Mouse (Mus musculus) gastrocnemius, adult 2 months (tissue): ENCODE data around the gene Clnk. TPM values are rescaled to one million over a fixed set of nuclear protein-coding genes. Genes with fewer than 3 reads are reported as not detected.
"Not testable (repeated sequence)": the region's sequence is repeated elsewhere in the genome, so short reads cannot be mapped to it uniquely, and the experiment has no call there.

ENCODE experiments used
- DNase-seq: peaks from one replicate; pipeline ENCODE4 v3.0.0; 2022
- H3K27ac ChIP-seq: fragments of 200-600 bp; 2 replicates; pipeline ENCODE4 v1.8.1; 2022; ENCODE audit warnings: mild to moderate bottlenecking
- H3K4me3 ChIP-seq: fragments of 200-600 bp; 2 replicates; pipeline ENCODE4 v1.8.1; 2022; ENCODE audit warnings: mild to moderate bottlenecking, moderate library complexity
- CTCF ChIP-seq: fragments of 200-600 bp; IDR thresholded peaks from 2 replicates; pipeline ENCODE4 v1.8.1; 2022; ENCODE audit warnings: antibody characterized with exemption, mild to moderate bottlenecking, moderate library complexity
- intact Hi-C: fragments of 180-260 bp; cut with DNase I; formaldehyde crosslinking; loops from one replicate; pipeline ENCODE4 v1.15.1; 2025
- long read RNA-seq, 2 experiments: library from polyadenylated mRNA; stranded (forward); transcript quantifications; one replicate each; pipeline ENCODE4 v2.0.0; 2021
- total RNA-seq, 2 experiments: library from RNA; stranded (reverse); gene quantifications; 2 replicates each; pipeline ENCODE4 v1.2.3; 2021

Gene Clnk
- not detected for total RNA-seq
- long read RNA-seq, experiment 1, result 0 reads
- long read RNA-seq, experiment 2, result 0 reads

GRCm38 (mm10) chr5:38876622-38877021 lies at the start of gene Clnk:
Gene Clnk (minus strand): TSS chr5:38876812.
- no peak for DNase-seq
- Histone ChIP-seq H3K27ac (no peak within 1 kb of the TSS), H3K4me3 (no peak within 1 kb of the TSS)
- no peak for TF ChIP-seq CTCF
- intact Hi-C loops, result no loop called here

GRCm38 (mm10) chr5:38905271-38905670 lies 28.7 kb upstream of the Clnk start:
- 0 out of 2 replicates have a peak overlapping the region, but pooled peaks have one; percentile 43 for H3K27ac ChIP-seq
- DNase-seq, result no peak
- H3K4me3 ChIP-seq, result no peak overlapping the region
- intact Hi-C loops, result no loop called here
- TF ChIP-seq CTCF, result no peak

GRCm38 (mm10) chr5:38904528-38905044 lies 28.0 kb upstream of the Clnk start:
- intact Hi-C loops, result no loop called here
- DNase-seq, result no peak
- no peak for TF ChIP-seq CTCF
- H3K27ac ChIP-seq, result peak overlapping the region; percentile 43; the same call in 1 of the 2 replicates
- no peak overlapping the region for H3K4me3 ChIP-seq

- TF ChIP-seq CTCF, result no peak
- intact Hi-C loops, result no loop called here
- Histone ChIP-seq H3K4me3 (no peak overlapping the region), H3K27ac (peak overlapping the region; percentile 40; the same call in 1 of the 2 replicates)
- DNase-seq, result peak; percentile 43
These were observed 26.3 kb upstream of the Clnk start for GRCm38 (mm10) chr5:38902889-38903288.

GRCm38 (mm10) chr5:38899051-38899450 lies 22.4 kb upstream of the Clnk start:
- intact Hi-C loops, result no loop called here
- no peak overlapping the region for H3K4me3 ChIP-seq
- no peak for TF ChIP-seq CTCF
- no peak for DNase-seq
- H3K27ac ChIP-seq, result peak overlapping the region; percentile 38; the same call in 1 of the 2 replicates

GRCm38 (mm10) chr5:38888646-38889045 lies 12.0 kb upstream of the Clnk start:
- no peak for DNase-seq
- intact Hi-C loops, result no loop called here
- no peak overlapping the region for H3K27ac ChIP-seq
- TF ChIP-seq CTCF, result no peak
- H3K4me3 ChIP-seq, result no peak overlapping the region

GRCm38 (mm10) chr5:38886623-38887275 lies 10.1 kb upstream of the Clnk start:
- intact Hi-C loops, result no loop called here

GRCm38 (mm10) chr5:38882635-38883034 lies 6.0 kb upstream of the Clnk start:
- intact Hi-C loops, DNase-seq, H3K27ac ChIP-seq, H3K4me3 ChIP-seq: not testable (repeated sequence)

More at GRCm38 (mm10) chr5:38886623-38887275, 10.1 kb upstream of the Clnk start:
- no peak for TF ChIP-seq CTCF
- DNase-seq, result no peak
- H3K4me3 ChIP-seq, result no peak overlapping the region
- H3K27ac ChIP-seq, result no peak overlapping the region

GRCm38 (mm10) chr5:38881728-38882620 lies 5.4 kb upstream of the Clnk start:
- TF ChIP-seq CTCF, result no peak
- Histone ChIP-seq H3K4me3 (no peak overlapping the region), H3K27ac (peak overlapping the region; percentile 21)
- intact Hi-C loops, result no loop called here
- DNase-seq, result no peak

- peak overlapping the region; percentile 21 for H3K27ac ChIP-seq
- no peak for DNase-seq
- no peak for TF ChIP-seq CTCF
- intact Hi-C loops, result no loop called here
- H3K4me3 ChIP-seq, result no peak overlapping the region
These were observed 4.8 kb upstream of the Clnk start for GRCm38 (mm10) chr5:38881416-38881727.

- TF ChIP-seq CTCF, result no peak
- Histone ChIP-seq H3K4me3 (peak overlapping the region; percentile 13), H3K27ac (no peak overlapping the region)
- DNase-seq, result peak; percentile 72
- intact Hi-C loops, result no loop called here
These were observed 3.5 kb upstream of the Clnk start for GRCm38 (mm10) chr5:38879989-38880706.

- Histone ChIP-seq H3K4me3 (no peak overlapping the region), H3K27ac (no peak overlapping the region)
- no peak for TF ChIP-seq CTCF
- intact Hi-C loops, result no loop called here
- DNase-seq, result no peak
These were observed 1.2 kb downstream of the Clnk start for GRCm38 (mm10) chr5:38875403-38875802.

GRCm38 (mm10) chr5:38874931-38875330 lies 1.7 kb downstream of the Clnk start:
- intact Hi-C loops, result no loop called here
- no peak for TF ChIP-seq CTCF
- no peak overlapping the region for H3K27ac ChIP-seq
- DNase-seq, result no peak
- no peak overlapping the region for H3K4me3 ChIP-seq
